Mouse (Mus musculus) small intestine, adult 2 months (tissue): Measurements from ENCODE around the gene Nfil3.

ENCODE experiments used
- CTCF ChIP-seq: fragments of 200-500 bp; IDR thresholded peaks from 2 replicates; pipeline ENCODE4 v1.5.1; 2012; ENCODE audit warnings: low read depth, mild to moderate bottlenecking, control low read depth, inconsistent platforms, low read length, moderate library complexity, mixed read lengths; ENCODE audit not compliant: insufficient replicate concordance, insufficient read length; ENCODE audit errors: extremely low read depth
- POLR2A ChIP-seq: fragments of 200-500 bp; IDR thresholded peaks from 2 replicates; pipeline ENCODE4 v1.6.1; 2012; ENCODE audit warnings: low read depth, mild to moderate bottlenecking, control low read depth, inconsistent platforms, low read length, moderate library complexity

DNA sequence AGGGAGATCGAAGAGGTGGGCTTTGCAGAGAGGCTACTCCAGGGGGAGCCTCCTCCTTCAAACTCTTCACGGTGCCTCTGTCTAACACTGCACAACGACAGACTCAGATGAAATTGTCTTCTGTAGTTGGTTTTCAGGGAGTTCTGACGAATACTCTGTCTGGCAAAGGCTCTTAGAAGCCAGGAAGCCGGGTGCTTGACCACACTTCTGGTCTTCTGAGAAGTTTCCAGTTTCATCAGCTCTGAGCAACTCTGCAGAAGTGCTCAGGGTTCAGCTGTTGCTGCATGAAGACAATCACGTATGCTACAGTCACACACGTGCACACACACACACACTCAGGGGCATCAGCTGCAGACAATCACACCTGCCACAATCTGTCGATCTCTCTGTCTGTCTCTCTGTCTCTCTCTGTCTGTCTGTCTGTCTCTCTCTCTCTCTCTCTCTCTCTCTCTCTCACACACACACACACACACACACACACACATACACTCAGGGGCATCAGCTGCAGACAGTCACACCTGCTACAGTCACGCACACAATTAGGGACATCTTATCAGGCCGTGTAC lies 5.4 kb upstream of the Nfil3 start:
- no peak for TF ChIP-seq CTCF
- TF ChIP-seq POLR2A = no peak
